Mouse (Mus musculus): ENCODE data around the gene Ppp1r8.

GRCm38 (mm10) chr4:132823614-132824366 lies 19.2 kb downstream of the Ppp1r8 start:
- peak; percentile 92 for TF ChIP-seq CTCF (IDR thresholded peaks at IDR 0.05)
- no peak for TF ChIP-seq EP300 (IDR thresholded peaks at IDR 0.05)

Measured in lung, postnatal 0 days (tissue).